Mouse (Mus musculus): Measurements from ENCODE around the gene Cnga1. TPM values are rescaled to one million over a fixed set of nuclear protein-coding genes. Genes with fewer than 3 reads are reported as not detected.

Cnga1 gene
- total RNA-seq (2023), result not detected

GRCm38 (mm10) chr5:72644175-72644574 lies at the start of gene Cnga1:
Gene Cnga1 (minus strand): TSS chr5:72644275.

DNA sequence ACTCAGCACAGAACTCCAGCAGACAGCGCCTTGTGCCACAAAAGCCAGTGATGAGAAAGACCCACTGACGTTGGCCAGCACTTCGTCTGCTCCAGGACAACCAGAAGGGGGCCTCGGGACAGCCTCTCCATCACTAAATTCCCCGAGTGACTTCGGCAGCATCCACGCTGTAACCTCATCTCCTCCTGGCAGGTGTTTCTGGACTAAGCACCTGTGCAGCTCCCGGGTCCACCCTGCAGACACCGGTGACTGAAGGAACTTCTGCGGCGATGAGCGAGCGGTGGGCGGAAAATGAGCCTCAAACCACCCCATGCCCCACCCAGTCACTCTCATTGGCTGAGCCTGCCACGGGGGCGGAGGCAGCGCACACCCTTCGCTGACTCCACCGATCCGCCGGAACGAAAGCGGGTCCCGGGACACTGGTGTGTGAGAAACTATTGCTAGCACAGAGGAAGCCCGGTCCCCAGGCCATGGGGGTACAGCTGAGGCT lies 3.4 kb upstream of the Cnga1 start, which contains the start of gene Nipal1:
Nipal1 (plus strand) TSS at position 378 of the 490 bp plus-strand sequence.

GRCm38 (mm10) chr5:72587192-72587681 lies 56.8 kb downstream of the Cnga1 start, which contains the start of gene Gm5868:
Gene Gm5868 (minus strand): TSS chr5:72587551.

GRCm38 (mm10) chr5:72580970-72581332 lies 63.1 kb downstream of the Cnga1 start, which contains the start of gene Zar1:
Gene Zar1 (minus strand): TSS chr5:72581254.

GRCm38 (mm10) chr5:72559544-72560049 lies 84.5 kb downstream of the Cnga1 start, which contains the start of gene Nfxl1:
Gene Nfxl1 (minus strand): TSS chr5:72559684.

Other genes with a start within 250 kb of the Cnga1 start
- not detected for gene Corin, start 139.8 kb downstream of the Cnga1 start, total RNA-seq (2023)
- 10 to 100 TPM; 12.4 to 16.9 TPM for gene Nfxl1, start 84.6 kb downstream of the Cnga1 start, total RNA-seq (2023)
- not detected for gene Zar1, start 63.0 kb downstream of the Cnga1 start, total RNA-seq (2023)
- not detected for gene Gm5868, start 56.7 kb downstream of the Cnga1 start, total RNA-seq (2023)
- not detected for gene Nipal1, start 3.5 kb upstream of the Cnga1 start, total RNA-seq (2023)
- gene Txk, start 108.5 kb upstream of the Cnga1 start, total RNA-seq (2023), result 1 to 10 TPM; 4.1 to 4.3 TPM
- 100 to 1,000 TPM; 127 to 148 TPM for gene Tec, start 224.2 kb upstream of the Cnga1 start, total RNA-seq (2023)

All from B cell, adult 67 days (primary cell).